Mouse (Mus musculus): Measurements from ENCODE around the gene Grik4. TPM values are rescaled to one million over a fixed set of nuclear protein-coding genes. Genes with fewer than 3 reads are reported as not detected.

The Grik4 gene
- total and polyA plus RNA-seq, 2 experiments from 2014 or later = 9.5 to 17.2 TPM

DNA sequence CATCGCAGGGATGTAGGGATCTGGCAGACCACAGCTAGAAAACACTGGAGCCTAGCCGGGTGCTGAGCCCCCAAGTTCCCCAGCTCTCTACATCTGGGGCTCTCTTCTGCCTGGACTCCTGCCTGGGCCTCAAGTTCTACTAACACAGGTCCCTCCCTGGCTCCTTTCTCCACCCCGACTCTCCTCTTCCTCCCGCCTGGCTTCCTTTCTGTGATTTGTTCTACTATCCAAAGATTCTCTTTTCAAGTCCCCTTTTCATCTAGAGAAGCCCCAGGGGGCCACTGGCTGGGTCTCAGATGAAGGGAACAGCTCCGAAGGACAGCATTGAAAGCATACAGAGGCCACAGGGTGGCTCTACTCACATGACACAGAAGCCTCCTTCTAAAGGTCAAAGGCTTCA is 151.9 kb downstream of the Grik4 start:
- no peak overlapping the region for H3K4me3 ChIP-seq (ENCODE audit: low read depth, low read length)
- H3K9ac ChIP-seq (replicated peaks; ENCODE audit: low read length, poor library complexity, severe bottlenecking) = no peak overlapping the region
- no peaks in the 10 kb centered on the region for H3K36me3 ChIP-seq (ENCODE audit: insufficient read depth, low read length)
- no peak for DNase-seq (ENCODE audit: low spot score)
- H3K4me1 ChIP-seq (ENCODE audit: insufficient read depth, low read length) = no peaks in the 10 kb centered on the region
- no peaks in the 10 kb centered on the region for H3K9me3 ChIP-seq (ENCODE audit: low read length)
- WGBS = 40% methylated on average over 5 of the region's 5 CpGs
- H3K27ac ChIP-seq (ENCODE audit: low read depth, low read length) = no peak overlapping the region
- no peak overlapping the region for H3K4me2 ChIP-seq (ENCODE audit: low read depth, low read length, poor library complexity, severe bottlenecking)
- ATAC-seq (ENCODE audit: low FRiP score) = no peak
- H3K27me3 ChIP-seq (ENCODE audit: insufficient read depth, low read length) = no peaks in the 10 kb centered on the region
- TF ChIP-seq CTCF (IDR thresholded peaks at IDR 0.05) = no peak

- DNase-seq (ENCODE audit: low spot score) (no peak), ATAC-seq (ENCODE audit: low FRiP score) (no peak)
- Histone ChIP-seq H3K9ac (replicated peaks; ENCODE audit: low read length, poor library complexity, severe bottlenecking) (no peak overlapping the region), H3K36me3 (ENCODE audit: insufficient read depth, low read length) (no peaks in the 10 kb centered on the region), H3K4me3 (ENCODE audit: low read depth, low read length) (no peak overlapping the region), H3K4me2 (ENCODE audit: low read depth, low read length, poor library complexity, severe bottlenecking) (no peak overlapping the region), H3K27ac (ENCODE audit: low read depth, low read length) (no peak overlapping the region), H3K4me1 (ENCODE audit: insufficient read depth, low read length) (no peaks in the 10 kb centered on the region), H3K27me3 (ENCODE audit: insufficient read depth, low read length) (no peaks in the 10 kb centered on the region), H3K9me3 (ENCODE audit: low read length) (no peaks in the 10 kb centered on the region)
- no peak for TF ChIP-seq CTCF (IDR thresholded peaks at IDR 0.05)
- WGBS = 75% methylated on average over 12 of the region's 12 CpGs
These were observed 152.5 kb downstream of the Grik4 start for GRCm38 (mm10) chr9:42791779-42792178.

DNA sequence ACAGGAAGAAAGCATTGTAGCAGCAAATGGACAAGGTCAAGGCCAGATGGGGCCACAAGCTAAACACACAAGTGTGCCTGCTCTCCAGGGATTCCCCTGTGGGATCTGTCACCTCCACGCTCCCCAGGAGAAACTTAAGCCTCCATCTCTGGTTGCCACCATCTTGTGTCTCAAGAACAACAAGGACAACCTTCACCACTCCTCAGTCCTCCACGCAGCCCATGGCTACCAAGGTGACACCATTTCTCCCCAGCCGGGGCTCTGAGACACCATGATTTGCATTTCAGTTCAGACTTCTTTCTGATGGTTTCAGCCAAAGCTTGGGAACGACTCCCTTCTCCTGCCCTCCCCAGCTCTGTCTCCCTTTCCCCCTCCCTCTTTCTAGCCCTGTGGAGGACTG is 152.9 kb downstream of the Grik4 start:
- no peak for ATAC-seq (ENCODE audit: low FRiP score)
- no peak overlapping the region for H3K9ac ChIP-seq (replicated peaks; ENCODE audit: low read length, poor library complexity, severe bottlenecking)
- H3K27me3 ChIP-seq (ENCODE audit: insufficient read depth, low read length) = no peaks in the 10 kb centered on the region
- H3K4me1 ChIP-seq (ENCODE audit: insufficient read depth, low read length) = no peaks in the 10 kb centered on the region
- no peak for DNase-seq (ENCODE audit: low spot score)
- H3K36me3 ChIP-seq (ENCODE audit: insufficient read depth, low read length) = no peaks in the 10 kb centered on the region
- no peak overlapping the region for H3K27ac ChIP-seq (ENCODE audit: low read depth, low read length)
- H3K4me2 ChIP-seq (ENCODE audit: low read depth, low read length, poor library complexity, severe bottlenecking) = no peak overlapping the region
- H3K9me3 ChIP-seq (ENCODE audit: low read length) = no peaks in the 10 kb centered on the region
- no peak for TF ChIP-seq CTCF (IDR thresholded peaks at IDR 0.05)
- no peak overlapping the region for H3K4me3 ChIP-seq (ENCODE audit: low read depth, low read length)
- WGBS = 62% methylated on average over 4 of the region's 4 CpGs

DNA sequence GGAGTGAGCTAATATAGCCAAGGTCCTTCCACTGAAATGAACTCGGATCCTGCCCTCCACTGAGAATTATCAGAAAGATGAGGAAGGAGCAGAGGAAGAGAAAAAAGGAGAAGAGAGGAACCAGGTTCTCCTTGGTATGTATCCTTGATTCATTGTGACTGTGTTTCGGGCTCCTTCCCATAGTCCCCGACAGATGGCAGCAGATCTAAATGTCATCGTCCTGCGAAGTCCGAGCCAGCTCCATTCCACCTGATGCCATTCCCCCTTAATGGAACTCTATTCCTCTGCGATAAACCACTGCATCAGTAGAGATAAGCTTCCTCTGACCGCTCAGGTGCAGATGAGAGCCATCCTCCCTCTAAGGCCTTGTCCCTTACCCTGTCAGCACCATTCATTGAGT is 155.8 kb downstream of the Grik4 start:
- 30% methylated on average over 8 of the region's 8 CpGs for WGBS
- no peak overlapping the region for H3K4me2 ChIP-seq (ENCODE audit: low read depth, low read length, poor library complexity, severe bottlenecking)

GRCm38 (mm10) chr9:42786882-42787281 is 157.4 kb downstream of the Grik4 start:
- Histone ChIP-seq H3K4me1 (ENCODE audit: insufficient read depth, low read length) (no peaks in the 10 kb centered on the region), H3K27me3 (ENCODE audit: insufficient read depth, low read length) (no peaks in the 10 kb centered on the region), H3K27ac (ENCODE audit: low read depth, low read length) (no peak overlapping the region), H3K4me2 (ENCODE audit: low read depth, low read length, poor library complexity, severe bottlenecking) (no peak overlapping the region), H3K9ac (replicated peaks; ENCODE audit: low read length, poor library complexity, severe bottlenecking) (no peak overlapping the region), H3K9me3 (ENCODE audit: low read length) (no peaks in the 10 kb centered on the region), H3K36me3 (ENCODE audit: insufficient read depth, low read length) (no peaks in the 10 kb centered on the region), H3K4me3 (ENCODE audit: low read depth, low read length) (no peak overlapping the region)
- WGBS = 75% methylated on average over 5 of the region's 5 CpGs
- DNase-seq (ENCODE audit: low spot score) = no peak
- TF ChIP-seq CTCF (IDR thresholded peaks at IDR 0.05) = no peak
- no peak for ATAC-seq (ENCODE audit: low FRiP score)

More for the DNA sequence above, 155.8 kb downstream of the Grik4 start:
- Histone ChIP-seq H3K4me3 (ENCODE audit: low read depth, low read length) (no peak overlapping the region), H3K27ac (ENCODE audit: low read depth, low read length) (no peak overlapping the region), H3K4me1 (ENCODE audit: insufficient read depth, low read length) (no peaks in the 10 kb centered on the region), H3K27me3 (ENCODE audit: insufficient read depth, low read length) (no peaks in the 10 kb centered on the region), H3K9ac (replicated peaks; ENCODE audit: low read length, poor library complexity, severe bottlenecking) (no peak overlapping the region), H3K9me3 (ENCODE audit: low read length) (no peaks in the 10 kb centered on the region), H3K36me3 (ENCODE audit: insufficient read depth, low read length) (no peaks in the 10 kb centered on the region)
- DNase-seq (ENCODE audit: low spot score) = peak; percentile 73
- no peak for ATAC-seq (ENCODE audit: low FRiP score)
- peak; percentile 71 for TF ChIP-seq CTCF (IDR thresholded peaks at IDR 0.05)

GRCm38 (mm10) chr9:42786286-42786685 is 158.0 kb downstream of the Grik4 start:
- no peak overlapping the region for H3K4me2 ChIP-seq (ENCODE audit: low read depth, low read length, poor library complexity, severe bottlenecking)
- no peak for TF ChIP-seq CTCF (IDR thresholded peaks at IDR 0.05)
- 42% methylated on average over 2 of the region's 2 CpGs for WGBS
- no peak overlapping the region for H3K27ac ChIP-seq (ENCODE audit: low read depth, low read length)
- H3K9me3 ChIP-seq (ENCODE audit: low read length) = no peaks in the 10 kb centered on the region
- no peak for ATAC-seq (ENCODE audit: low FRiP score)
- no peak overlapping the region for H3K4me3 ChIP-seq (ENCODE audit: low read depth, low read length)
- no peaks in the 10 kb centered on the region for H3K4me1 ChIP-seq (ENCODE audit: insufficient read depth, low read length)
- DNase-seq (ENCODE audit: low spot score) = no peak
- H3K27me3 ChIP-seq (ENCODE audit: insufficient read depth, low read length) = no peaks in the 10 kb centered on the region
- H3K9ac ChIP-seq (replicated peaks; ENCODE audit: low read length, poor library complexity, severe bottlenecking) = no peak overlapping the region
- H3K36me3 ChIP-seq (ENCODE audit: insufficient read depth, low read length) = no peaks in the 10 kb centered on the region
